Mouse (Mus musculus): ENCODE results near the gene Nob1.

DNA sequence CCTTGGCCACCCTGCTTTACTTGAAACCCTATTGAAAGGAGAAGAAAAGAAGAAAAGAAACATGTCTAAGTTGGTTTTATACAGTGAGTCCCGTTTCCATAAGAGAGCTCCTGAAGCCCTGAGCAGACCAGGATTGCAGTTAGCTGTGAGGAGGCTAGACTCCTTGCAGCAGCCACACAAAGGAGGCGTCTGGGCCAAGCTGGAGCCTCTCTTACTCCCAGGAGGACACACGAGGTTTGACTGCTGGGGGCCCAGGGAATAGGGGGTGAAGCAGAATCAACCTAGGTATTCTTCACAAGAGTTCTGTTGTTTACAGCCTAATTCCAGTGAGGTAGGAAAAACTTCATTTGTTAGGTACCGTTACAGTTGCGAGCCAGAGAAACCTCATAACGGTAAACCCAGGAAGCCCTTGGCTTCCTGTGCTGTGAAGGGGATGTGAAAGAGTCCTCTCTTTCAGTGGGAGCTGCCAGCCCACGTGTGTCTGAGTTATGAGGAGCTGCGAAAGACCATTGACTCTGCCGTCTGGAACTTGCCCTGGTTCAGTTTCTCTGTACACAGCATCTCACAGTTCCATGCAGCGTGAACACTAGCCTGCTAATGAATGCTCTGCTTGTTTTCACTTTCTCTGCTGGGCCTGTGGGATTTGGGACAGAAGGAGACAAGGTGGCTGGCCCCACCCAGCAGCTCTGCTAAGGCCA is 47.7 kb upstream of the Nob1 start:
- no peak for TF ChIP-seq GATA1 (IDR thresholded peaks at IDR 0.05; ENCODE audit: borderline replicate concordance, low read length)
- TF ChIP-seq FLI1 (IDR thresholded peaks at IDR 0.05; ENCODE audit: low read length) = no peak

Data from megakaryocyte, embryonic 14.5 days (primary cell).